Mouse (Mus musculus) retina, embryonic 14.5 days (tissue): Measurements from ENCODE around the gene Plek.

Source experiments
- DNase-seq: peaks from one replicate; pipeline ENCODE4 v3.0.0-alpha.2; 2015; ENCODE audit warnings: low spot score

Plek gene

DNA sequence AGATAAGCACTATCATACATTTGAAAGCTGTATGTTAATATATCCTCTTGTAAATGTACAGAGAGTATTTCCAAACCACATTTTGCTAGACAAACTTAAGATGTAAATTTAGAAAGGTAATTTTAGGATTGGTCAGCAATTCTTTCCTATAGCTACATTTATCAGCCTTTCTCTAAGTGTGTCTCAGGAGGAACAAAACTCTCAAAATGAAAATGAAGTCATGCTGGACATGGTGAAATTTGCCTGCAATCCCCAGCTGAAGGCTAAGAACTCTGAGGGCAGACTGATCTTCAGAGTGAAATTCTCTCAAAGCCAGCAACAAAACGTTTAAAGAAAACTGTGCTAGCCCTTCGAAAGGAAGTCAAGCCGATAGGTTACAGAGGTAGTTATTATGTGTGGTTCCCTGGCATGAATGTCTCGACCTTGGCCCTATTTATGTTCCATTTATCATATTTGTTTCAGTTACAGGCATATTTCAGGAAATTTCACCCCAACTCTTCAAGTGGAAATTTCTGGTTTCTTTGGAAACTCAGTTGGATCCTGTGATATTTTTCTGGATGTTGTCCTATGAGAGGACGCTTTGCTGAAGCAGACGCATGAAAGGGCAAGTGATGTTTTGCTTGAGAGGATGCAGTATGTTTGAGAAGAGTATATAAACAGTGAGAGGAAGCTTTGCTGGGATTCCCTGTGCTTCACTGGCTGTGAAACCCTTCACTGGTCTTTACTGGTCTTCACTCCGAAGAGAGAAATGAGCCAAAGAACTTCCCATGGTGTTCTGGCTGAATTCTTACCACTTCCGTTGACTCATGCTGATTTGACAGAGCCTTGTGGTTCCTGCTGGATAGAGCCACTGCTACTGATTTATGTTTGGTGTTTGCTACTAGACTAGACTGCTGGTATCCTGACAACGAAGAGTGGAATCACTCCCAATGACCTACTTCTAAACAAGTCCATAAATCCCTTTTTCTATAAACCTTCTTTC is 51.5 kb downstream of the Plek start:
- no peak for DNase-seq

DNA sequence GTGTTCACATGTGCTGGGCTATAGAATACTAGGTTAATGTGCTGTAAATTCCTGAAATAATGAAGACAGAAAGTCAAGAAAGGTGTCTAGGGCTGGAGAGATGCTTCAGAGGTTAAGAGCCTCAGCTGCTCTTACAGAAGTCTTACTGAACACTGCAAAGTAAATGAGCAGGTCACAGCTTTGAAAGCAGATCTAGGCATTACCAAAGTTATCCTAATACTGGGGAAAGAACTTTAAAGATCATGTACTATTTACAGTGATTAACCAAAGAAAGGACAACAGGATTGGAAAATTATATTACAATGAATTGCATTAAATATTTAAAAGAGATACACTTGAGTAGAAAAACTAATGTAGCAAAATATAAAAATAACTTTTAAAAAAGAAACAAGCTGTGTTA is 52.2 kb downstream of the Plek start:
- no peak for DNase-seq

DNA sequence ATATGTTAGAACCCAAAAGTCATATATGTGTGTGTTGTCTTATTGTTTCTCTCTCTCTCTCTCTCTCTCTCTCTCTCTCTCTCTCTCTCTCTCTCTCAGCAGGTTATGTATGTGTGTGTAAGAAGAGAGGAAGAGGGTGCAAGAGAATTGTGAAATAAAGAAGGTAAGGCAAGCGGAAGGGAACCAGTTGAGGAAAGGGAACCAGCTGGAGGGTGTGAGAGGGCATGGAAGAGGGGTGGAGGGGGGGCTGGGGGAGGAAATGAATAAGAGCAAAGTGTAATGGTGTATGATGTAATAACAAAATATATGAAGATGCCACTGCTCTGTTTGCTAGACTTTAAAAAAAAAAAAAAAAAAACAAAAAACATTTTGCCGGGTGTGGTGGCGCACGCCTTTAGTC is 52.8 kb downstream of the Plek start:
- DNase-seq = no peak

DNA sequence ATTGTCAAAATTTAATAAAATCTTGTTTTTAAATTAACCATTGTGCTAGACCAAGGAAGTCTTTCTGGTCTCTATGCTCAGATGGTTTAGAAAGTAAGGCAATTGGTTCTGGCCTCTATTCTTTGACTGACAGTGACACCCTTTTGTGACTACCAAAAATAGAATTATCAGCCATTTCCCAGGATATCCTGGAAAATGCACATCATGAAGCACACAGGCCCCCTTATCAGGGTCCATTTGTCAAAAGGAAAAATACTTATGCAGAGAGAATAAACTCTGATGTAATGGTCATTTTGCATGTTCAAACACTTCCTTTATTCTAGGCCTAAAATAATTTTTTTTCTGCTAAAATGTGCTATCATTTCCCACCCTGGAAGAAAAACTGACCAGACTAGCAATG is 54.7 kb downstream of the Plek start:
- DNase-seq = no peak

DNA sequence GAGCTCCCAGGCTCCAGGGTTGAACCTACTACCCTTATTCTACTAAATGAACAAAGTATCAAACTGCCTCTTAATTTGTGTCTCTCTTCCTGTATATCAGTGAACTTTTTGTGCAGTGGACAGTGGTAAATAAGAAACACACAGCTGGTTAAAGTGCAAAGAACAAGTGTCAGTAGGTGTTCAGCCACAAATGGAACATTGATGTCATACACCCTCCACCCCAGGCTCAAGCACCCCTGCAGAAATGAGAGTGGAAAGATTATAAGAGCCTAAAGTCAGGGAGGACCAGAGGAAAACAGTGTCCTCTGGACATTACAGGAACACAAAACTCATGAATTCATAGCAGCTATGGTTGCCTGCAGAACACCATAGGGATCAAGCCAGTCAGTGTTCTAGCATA is 55.4 kb downstream of the Plek start:
- DNase-seq = no peak

DNA sequence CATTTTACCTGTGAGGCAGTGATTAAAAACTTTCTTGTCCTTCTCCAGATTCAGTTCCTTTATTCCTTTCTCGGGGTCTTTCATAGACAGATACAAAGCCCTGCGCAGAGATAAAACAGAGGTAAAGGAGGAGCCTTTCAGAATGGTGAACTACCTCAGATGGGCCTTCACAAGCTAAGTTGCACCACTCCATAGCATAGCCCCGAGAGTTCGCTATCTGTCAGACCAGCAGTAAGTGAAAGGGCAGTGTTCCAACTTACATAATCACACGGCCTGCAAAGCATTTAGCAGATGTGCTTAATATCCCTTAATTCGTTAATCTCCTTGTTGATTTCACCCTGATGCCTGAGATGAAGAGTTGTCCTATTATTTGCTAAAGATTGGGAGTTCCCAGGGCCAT is 59.3 kb downstream of the Plek start:
- no peak for DNase-seq

DNA sequence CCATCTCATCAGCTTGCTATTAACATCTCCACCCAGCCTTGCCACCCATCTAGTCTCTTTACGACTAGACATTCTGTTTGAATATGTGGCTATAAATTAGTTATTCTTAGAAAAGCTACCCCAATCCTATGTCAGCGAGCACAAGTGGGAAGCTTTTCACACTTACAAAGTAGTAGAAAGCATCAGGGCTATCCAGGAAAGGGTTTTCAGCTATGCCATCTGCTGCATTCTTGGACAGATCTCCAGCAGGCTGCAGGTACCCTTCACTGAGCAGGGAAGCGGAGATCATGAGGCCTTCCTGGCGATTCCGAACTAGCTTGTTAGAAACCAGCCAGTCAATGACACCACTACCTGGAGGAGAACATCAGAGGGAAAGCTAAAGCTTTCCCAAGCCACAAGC is 62.3 kb downstream of the Plek start:
- no peak for DNase-seq

DNA sequence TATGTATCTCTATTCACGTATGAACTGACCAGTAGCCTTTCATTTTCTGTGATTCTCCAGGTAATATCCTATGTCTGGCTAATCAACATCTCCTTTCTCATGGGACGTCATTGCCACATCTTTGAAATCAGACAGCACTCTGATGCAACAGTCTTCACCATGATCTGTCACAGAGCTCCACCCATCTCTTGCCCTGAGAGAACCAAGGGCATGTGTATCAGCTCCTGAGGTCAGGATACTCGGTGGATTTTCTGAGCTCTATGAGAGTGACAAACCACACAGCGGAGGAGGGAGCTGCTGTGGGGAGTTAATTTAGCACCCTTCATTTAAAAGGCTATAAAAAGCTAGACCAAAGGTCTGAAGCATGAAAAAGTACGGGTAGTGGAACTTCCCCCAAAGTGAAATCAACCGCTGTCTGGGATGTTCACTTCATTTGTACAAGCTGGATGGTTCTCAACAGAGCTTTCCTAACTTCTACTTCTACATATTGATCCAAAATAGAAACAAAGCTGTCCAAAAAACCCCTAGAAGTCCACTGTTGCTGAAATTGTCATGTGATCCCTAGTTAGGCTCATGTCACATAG is 64.3 kb downstream of the Plek start:
- no peak for DNase-seq

DNA sequence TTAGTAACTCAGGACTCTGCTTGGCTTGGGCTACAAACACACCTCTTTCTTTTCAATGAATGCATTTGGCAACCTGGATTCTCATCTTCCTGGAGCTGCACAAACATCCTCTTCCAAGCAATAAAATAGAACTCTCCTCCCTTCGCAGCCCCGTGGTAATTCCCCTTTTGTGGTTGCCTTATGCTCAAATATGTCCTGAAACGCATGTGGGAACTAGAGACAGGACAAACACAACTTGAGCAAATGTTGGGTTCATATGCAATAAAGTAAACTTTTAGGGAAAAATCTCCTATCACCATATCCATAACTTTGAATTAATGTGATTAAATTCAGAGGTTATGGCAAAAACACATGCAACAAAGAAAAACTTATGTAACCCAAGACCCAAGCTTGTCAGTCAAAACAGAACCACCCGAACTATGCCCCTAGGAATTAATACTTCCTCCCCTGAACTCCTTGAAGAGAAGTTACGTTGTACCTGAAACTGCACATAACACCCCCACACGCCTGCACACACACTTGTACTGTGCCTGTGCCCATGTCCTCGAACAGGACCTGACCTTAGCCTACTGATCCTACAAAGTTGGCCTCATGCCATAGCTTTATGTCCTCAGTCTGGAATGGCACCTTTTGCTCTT is 65.5 kb downstream of the Plek start:
- DNase-seq = no peak

DNA sequence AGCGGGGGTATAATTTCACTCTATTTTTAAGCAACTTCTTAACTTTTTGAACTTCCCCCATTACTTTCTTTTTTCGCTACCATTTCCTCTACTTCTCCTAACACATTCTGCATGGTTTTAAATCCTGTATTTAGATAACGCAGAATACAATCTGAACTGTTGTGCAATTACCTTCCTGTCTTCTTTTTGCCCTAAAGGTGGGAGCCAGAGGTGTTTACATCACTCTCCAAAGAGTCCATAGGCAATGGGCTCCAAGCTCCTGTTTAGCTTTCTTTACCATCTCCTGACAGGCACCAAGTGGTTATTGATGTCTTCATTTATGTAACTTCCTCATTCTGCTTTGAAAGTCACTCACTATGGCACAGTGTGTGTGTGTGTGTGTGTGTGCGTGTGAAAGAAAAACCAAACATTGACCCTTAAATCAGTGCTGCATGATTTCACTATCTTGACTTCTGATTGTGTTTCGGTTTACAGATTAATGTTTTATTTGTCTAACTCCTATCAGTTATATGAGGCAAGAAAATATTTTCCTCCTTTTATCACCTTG is 73.9 kb downstream of the Plek start:
- DNase-seq = no peak

DNA sequence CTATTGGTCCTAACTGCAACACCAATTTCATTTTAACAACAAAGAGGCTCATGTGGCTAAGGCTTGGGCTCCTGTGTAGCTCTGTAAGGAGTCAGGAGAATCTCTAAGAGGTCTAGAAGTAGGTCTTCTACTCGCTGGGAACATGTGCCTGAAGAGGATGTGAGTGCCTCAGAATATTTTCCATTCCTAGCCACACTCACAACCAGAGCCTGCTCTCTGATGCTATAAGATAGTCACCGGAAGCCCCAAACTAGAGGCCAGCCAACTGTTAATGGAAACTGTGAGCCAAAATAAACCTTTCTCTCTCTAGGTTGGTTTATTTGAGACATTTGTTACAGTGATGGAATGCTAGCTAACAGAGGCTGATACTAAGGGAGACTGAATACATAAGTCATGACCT is 74.6 kb downstream of the Plek start:
- no peak for DNase-seq

DNA sequence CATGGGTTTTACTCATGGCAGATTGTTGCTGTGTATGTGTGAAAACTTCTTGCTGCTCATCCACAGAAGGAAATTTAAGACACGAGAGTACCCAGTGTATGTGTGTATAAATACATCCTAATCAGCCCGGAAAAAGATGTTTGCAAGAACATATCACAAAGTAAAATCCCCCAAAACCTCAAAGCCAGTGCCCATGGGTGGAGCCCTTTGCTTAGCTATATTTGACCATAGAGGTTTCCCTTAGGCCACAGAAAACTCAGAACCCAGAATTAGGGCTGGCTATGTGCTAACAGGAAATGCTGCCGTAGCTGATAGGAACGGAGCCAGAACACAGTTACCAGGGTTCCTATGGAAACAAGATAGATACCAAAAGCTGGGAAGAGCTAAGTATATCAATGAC is 75.2 kb downstream of the Plek start:
- no peak for DNase-seq

DNA sequence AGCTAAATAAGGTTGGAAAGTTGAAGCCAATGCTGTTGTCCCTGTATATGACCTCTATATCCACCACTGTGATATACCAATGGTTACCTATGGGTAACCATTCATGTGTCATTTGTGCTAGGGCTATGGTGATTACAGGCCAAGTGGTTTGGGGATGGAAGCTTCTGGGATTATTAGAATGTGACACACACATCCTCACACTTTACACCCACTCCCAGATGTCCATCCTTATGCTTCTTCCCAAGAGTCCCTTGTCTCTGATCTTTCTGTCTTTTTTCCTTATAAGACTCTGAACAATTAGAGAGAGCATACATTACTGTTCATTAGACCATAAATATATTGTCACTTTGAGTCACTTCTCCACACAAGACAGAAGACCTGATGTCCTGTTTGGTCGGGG is 79.1 kb downstream of the Plek start:
- no peak for DNase-seq

DNA sequence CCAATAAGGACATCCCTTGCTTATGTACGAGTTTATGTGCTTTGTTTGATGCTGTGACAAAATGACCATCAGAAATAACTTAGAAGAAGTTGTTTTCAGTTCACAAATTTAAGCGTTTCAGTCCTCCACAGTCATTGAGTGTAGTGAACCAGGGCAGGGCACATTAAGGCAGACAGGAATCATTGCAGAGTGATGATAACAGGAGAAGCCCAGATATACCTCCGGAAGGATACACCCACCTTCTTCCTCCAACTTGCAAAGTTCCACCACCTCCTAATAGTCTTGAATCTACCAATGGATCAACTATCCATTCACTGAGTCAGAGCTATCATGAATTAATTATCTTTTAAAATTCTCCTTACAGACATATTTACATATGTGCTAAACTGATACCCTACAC is 80.2 kb downstream of the Plek start:
- DNase-seq = no peak

DNA sequence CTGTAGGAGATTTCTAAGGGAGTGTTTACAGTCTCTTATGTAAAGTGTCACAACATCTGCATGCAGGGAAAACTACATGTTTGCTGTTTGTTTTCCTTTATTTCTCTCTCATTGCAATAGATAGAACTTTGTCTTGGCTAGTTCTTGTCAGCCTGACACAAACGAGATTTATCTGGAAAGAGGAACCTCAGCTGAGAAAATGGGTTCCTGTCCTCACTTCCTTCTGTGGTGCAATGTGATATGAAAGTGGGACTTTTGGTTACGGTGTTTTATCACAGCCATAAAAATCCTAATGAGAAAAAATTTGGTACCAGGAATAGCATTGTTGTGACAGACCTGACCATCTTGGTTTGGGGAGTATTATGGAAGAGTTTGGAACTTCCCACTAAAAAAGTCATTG is 82.5 kb downstream of the Plek start:
- no peak for DNase-seq

DNA sequence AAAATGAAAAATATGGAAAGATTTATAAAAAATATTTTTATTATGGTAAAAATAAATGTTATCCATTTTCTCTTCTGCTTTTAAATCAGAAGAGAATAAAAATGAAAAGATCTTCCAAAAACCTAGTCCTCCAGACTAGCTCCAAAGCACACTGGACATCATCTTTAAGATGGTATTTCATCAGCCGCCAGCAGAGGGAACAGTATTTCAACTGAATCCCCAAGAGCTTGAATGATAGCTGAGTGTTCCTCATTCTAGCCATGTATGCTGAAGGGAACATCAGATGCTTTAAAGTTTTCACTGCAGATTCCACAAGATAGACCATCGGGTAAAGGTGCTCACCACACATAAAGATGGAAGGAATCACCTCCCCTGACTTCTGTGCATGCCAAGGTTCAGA is 84.4 kb downstream of the Plek start:
- peak; percentile 72 for DNase-seq

DNA sequence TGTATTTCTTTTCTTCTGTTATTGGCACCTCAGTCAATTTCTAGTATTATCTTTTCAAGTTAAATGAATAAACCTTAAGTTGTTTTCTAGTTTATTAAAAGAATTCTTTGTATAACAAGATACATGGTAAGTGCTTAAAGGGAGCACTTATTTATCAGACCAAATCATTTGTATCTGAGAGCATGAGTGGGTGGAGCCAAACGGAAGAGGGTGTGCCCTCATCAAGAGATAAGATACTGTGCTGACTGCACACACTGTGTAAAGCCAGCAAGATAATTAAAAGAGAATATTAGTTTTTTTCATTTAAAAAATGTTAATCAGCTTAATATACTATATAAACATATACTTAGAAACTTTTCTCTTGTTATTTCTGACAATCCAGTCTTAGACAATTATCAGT is 93.7 kb downstream of the Plek start:
- no peak for DNase-seq

DNA sequence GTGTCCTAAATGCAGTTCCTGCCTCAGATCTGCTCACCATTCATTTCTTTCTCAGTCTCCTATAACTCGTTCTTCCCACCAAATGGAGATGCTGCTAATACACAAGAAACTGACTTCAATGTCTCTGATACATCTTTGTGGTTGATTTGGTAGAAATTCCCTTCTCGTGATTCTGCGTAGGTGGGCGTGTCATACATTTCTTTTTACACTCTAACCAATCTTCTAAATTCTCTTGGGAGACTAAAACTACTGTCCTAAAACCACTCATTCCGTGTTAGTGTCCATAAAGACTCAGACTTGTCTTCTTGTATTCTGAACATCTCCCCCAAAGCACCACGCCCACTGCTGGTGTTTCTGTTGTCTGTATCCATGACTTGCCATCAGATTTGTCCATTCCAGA is 95.2 kb downstream of the Plek start:
- DNase-seq = no peak

DNA sequence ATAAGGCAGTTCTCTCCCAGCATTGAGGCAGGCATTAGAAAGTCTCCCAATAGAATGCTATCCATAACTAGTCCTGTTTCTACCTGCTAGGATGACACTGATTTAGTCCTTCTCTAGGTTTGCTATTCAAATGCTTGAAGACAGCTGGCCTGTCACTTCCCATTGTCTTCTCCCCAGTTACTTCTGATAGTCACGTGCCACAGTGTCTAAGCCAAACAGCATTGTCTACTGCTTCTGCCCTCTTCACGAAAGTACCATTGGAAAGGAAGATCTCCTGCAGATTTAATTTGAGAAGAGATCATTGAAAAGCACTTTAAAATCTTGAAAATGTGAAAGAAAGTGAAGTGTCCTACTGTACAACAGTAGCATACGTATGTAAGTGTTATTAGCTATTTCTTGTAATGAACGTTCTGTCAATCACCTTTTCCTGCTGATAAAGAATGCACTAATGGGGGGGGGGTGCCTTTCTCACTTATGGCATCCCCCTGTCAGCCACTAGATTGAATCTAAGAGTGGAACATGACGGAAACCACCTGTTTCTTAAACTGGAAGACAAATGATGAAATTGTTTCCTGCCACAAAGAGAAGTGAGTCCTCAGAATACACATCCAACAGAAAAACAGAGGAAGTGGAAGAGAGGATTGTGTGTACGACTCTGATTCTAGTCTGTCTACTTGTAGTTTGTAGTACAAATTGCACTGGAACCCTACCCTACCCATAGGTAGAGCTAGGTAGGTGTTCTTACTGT is 95.9 kb downstream of the Plek start:
- no peak for DNase-seq

DNA sequence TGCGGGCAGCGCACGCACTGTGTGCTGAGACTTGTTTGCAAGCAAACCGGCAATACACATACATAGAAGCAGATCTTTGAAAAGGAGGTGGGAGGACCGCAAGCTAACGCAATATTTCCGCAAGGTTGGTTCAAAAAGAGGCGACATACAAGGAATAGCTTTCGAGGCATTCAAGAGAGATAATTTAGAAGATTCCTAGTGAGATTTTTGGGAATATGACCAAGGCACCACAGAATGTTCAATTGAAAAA is 100.5 kb downstream of the Plek start:
- no peak for DNase-seq

DNA sequence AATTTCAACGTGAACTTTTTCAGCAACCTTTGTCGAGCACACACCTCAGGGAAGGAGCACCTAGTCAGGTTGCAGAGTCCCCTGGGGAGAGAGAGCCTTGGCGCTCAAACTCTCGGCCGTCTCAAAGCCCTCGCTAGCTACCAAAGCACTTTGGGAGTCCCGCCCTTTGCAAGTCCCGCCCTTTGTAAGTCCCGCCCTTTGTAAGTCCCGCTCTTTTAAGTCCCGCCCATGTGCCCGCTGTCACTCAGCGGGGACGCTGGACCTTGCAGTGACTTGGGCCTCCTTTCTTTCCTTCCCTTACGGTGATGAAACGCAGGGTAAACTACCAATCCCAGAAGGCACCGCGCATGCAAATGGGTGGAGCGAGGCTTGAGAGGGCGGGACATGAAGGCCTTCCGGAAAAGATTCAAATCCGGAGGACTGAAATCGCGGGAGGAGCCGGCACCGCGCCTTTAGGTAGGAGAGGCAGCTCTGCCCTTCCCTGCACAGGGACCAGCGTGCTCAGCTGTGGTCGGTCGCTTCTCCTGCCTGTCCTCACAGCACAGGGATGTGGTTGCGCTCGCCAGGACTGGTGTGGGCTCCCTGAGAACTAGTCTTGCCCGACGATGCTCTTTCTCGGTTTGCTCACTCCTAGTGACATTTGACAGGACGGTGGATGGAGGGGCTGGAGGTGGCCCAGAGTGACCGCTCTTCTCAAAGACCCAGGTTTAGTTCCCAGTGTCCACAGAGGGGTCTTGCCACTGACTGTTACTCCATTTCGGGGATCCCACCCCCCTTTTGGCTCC is 101.0 kb downstream of the Plek start, which contains the start of gene Fbxo48:
TSS of gene Fbxo48 (plus strand) at position 400 of the 785 bp plus-strand sequence.
- peak; percentile 97 for DNase-seq
